Mouse (Mus musculus) midbrain, embryonic 16.5 days (tissue): Measurements from ENCODE around the gene Grin1. TPM values are rescaled to one million over a fixed set of nuclear protein-coding genes. Genes with fewer than 3 reads are reported as not detected.
"Not testable (repeated sequence)": the region's sequence is repeated elsewhere in the genome, so short reads cannot be mapped to it uniquely, and the experiment has no call there.

Experiments used
- ATAC-seq: fragments of 200-750 bp; cut with Nextera tagmentation; 2 replicates; pipeline ENCODE4 v1.8.0; 2017; ENCODE audit warnings: moderate TSS enrichment
- H3K27ac ChIP-seq: fragments of 300-500 bp; sonication (generic); 2 replicates; pipeline ENCODE4 v1.5.1; 2014; ENCODE audit warnings: mild to moderate bottlenecking, low read length, mixed read lengths
- H3K27me3 ChIP-seq: fragments of 300-500 bp; sonication (generic); 2 replicates; pipeline ENCODE4 v1.6.1; 2014; ENCODE audit warnings: low read depth, low read length, mixed read lengths; ENCODE audit not compliant: control insufficient read depth, insufficient read depth
- H3K36me3 ChIP-seq: fragments of 300-500 bp; sonication (generic); 2 replicates; pipeline ENCODE4 v1.6.1; 2014; ENCODE audit warnings: mild to moderate bottlenecking, low read length, moderate library complexity, mixed read lengths; ENCODE audit not compliant: control insufficient read depth, insufficient read depth
- H3K4me1 ChIP-seq: fragments of 300-500 bp; sonication (generic); 2 replicates; pipeline ENCODE4 v1.6.1; 2014; ENCODE audit warnings: mild to moderate bottlenecking, low read length, mixed read lengths; ENCODE audit not compliant: control insufficient read depth, insufficient read depth
- H3K4me2 ChIP-seq: fragments of 300-500 bp; sonication (generic); 2 replicates; pipeline ENCODE4 v1.6.1; 2014; ENCODE audit warnings: mild to moderate bottlenecking, low read length, mixed read lengths
- H3K4me3 ChIP-seq: fragments of 300-500 bp; sonication (generic); 2 replicates; pipeline ENCODE4 v1.5.1; 2014; ENCODE audit warnings: low read depth, mild to moderate bottlenecking, low read length, moderate library complexity, mixed read lengths
- H3K9ac ChIP-seq: fragments of 300-500 bp; sonication (generic); 2 replicates; pipeline ENCODE4 v1.6.1; 2014; ENCODE audit warnings: low read depth, low read length, mixed read lengths
- H3K9me3 ChIP-seq: fragments of 300-500 bp; sonication (generic); replicated peaks from 2 replicates; pipeline ENCODE4 v1.6.1; 2014; ENCODE audit warnings: mild to moderate bottlenecking, low read length, mixed read lengths; ENCODE audit not compliant: control insufficient read depth, poor library complexity, severe bottlenecking
- WGBS: fragments of 180-500 bp; shearing (Covaris S2); extraction: QIAGEN DNeasy Blood & Tissue Kit; methylation state at CpG from one replicate; pipeline ENCODE4 v1.1.7; 2014; 5-methylcytosine and 5-hydroxymethylcytosine counted together
- polyA plus RNA-seq: library from polyadenylated mRNA; unstranded; fragments of >200 nt; fragmentation: Nextera tagmentation; extraction: Ambion mirVana; gene quantifications from 2 replicates; pipeline ENCODE4 v1.2.1, GENCODE M21; 2015

The Grin1 gene
- polyA plus RNA-seq, 1 experiment from 2014 or later = 52.7 TPM

DNA sequence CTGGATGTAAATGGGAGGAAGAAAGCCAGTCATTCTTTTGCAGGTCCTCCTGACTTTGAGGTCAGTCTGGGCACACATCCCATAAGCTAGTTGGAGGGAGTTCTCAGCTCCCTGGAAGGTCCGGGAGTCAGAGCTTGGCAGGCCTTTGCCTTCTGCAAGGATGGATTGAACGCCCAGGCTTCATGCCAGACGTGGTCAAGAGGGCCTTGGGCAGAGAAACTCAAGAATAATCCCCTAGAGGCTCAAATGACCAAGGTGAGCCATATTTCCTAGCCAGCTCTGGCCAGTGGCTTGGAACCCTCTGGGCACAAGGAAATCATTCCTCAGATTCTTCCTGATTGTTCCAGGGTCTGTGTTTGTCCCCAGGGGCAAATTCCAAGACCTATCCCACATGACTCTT is 54.1 kb downstream of the Grin1 start:
- H3K27me3 ChIP-seq = peaks cover 6% of the 10 kb centered on the region
- no peak for ATAC-seq
- H3K27ac ChIP-seq = no peak overlapping the region
- H3K36me3 ChIP-seq = peaks cover 2% of the 10 kb centered on the region; the same call in 1 of the 2 replicates
- WGBS = 67% methylated on average over 3 of the region's 3 CpGs
- peak overlapping the region; percentile 15; the same call in 1 of the 2 replicates for H3K9ac ChIP-seq
- no peaks in the 10 kb centered on the region for H3K9me3 ChIP-seq
- H3K4me3 ChIP-seq = no peak overlapping the region
- peak overlapping the region; percentile 100 for H3K4me2 ChIP-seq
- H3K4me1 ChIP-seq = peaks cover 50% of the 10 kb centered on the region

DNA sequence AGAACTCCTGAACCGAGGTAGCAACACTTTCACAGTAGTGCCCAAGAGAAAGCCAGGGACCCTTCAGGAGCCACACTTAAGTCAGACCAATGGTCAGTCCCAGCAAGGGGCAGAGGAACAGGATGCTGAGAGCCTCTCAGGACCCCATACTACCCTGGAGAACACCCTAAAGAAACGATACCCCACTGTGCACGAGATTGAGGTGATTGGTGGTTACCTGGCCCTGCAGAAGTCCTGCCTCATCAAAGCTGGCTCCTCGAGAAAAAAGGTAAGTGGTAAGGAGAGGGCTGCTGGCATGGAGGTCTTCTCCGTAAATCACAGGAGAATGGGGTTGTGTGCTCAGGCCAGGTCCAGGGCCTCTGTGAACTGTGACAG is 54.7 kb downstream of the Grin1 start:
- H3K4me2 ChIP-seq = peak overlapping the region; percentile 100
- peak overlapping the region; percentile 85; the same call in 1 of the 2 replicates for H3K4me3 ChIP-seq
- peaks cover under 1% of the 10 kb centered on the region; the same call in 1 of the 2 replicates for H3K36me3 ChIP-seq
- WGBS = 76% methylated on average over 5 of the region's 5 CpGs
- no peaks in the 10 kb centered on the region for H3K9me3 ChIP-seq
- H3K27me3 ChIP-seq = peaks cover 6% of the 10 kb centered on the region
- no peak overlapping the region for H3K27ac ChIP-seq
- peaks cover 50% of the 10 kb centered on the region for H3K4me1 ChIP-seq
- no peak for ATAC-seq
- H3K9ac ChIP-seq = peak overlapping the region; percentile 81; the same call in 1 of the 2 replicates

GRCm38 (mm10) chr2:25263623-25264285 is 55.2 kb downstream of the Grin1 start:
- WGBS = 18% methylated on average over 12 of the region's 12 CpGs
- H3K9ac ChIP-seq = peak overlapping the region; percentile 81
- peak overlapping the region; percentile 100 for H3K4me2 ChIP-seq
- no peak overlapping the region for H3K27ac ChIP-seq
- H3K9me3 ChIP-seq = no peaks in the 10 kb centered on the region
- peak overlapping the region; percentile 85 for H3K4me3 ChIP-seq
- peaks cover 50% of the 10 kb centered on the region for H3K4me1 ChIP-seq
- no peak for ATAC-seq
- peaks cover 6% of the 10 kb centered on the region for H3K27me3 ChIP-seq
- no peaks in the 10 kb centered on the region for H3K36me3 ChIP-seq

DNA sequence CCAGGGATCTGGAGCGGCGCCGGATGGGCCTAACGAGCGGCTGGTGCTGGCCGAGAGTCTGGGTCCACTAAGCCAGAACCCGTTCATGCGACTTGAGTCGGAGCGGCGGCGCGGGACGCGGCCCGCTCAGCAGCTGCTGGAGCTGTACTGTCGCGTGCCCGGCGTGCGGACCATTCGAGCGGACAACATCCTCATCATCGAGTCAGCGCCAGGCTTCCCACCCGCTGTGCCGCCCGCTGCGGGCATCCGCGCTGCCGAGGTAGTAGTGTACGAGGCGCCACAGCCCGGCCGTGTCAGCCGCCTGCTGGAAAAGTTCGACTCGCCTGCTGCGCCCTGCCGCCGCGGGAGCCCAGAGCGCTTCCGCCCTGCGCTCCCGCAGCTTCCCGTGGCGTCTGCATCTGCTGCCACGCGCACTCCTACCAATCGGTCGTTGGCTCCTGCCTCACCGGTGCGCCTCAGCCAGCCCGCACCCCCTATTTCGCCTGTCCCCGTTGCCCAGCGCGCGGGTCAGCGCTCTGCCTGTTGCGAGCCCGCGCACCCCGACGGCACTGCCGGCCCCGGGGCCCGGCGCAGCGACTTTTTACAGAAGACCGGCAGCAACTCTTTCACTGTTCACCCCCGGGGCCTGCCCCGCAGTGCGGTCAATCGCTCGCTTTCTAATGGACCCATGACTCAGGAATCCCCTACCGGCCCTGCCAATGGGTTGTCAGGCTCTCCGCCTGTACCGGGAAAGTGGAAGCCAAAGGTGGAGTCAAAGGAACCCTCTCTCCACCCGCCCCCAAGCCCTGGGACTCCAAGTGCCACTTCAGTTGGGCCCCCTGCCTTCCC is 56.0 kb downstream of the Grin1 start:
- Histone ChIP-seq H3K4me2 (peak overlapping the region; percentile 100), H3K4me1 (peaks cover 50% of the 10 kb centered on the region), H3K36me3 (no peaks in the 10 kb centered on the region), H3K9me3 (no peaks in the 10 kb centered on the region), H3K4me3 (peak overlapping the region; percentile 85), H3K9ac (peak overlapping the region; percentile 81), H3K27me3 (peaks cover 6% of the 10 kb centered on the region), H3K27ac (peak overlapping the region; percentile 78)
- WGBS = under 1% methylated on average over 78 of the region's 82 CpGs
- peak; percentile 52 for ATAC-seq

DNA sequence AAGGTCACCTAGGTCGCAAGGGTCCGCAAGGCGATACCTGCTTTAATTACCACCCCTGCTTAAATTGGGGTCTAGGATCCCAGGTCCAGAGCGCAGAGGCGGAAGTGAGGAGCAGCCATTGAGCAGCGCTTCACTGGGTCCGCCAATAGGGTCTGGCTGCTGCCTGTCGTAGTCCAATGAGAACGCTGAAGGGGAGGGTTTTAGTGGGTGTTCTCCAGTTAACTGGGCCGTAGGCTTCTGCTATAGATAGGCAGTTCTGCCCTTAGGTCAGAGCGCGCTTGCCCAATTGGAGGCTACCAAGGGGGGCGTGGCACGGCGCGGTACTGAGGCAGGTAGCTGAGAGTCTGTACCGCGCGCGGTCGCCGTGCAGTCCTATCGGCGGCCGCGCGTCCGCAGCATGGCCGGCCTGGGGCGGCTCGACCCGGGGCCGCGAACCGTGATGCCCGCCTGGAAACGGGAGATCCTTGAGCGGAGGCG is 56.7 kb downstream of the Grin1 start, which contains the start of gene Tprn:
Gene Tprn (plus strand): TSS at position 328 of the 477 bp plus-strand sequence.
- Histone ChIP-seq H3K9me3 (no peaks in the 10 kb centered on the region), H3K4me2 (peak within 1 kb of the TSS; percentile 100), H3K36me3 (no peaks in the 10 kb centered on the region), H3K4me3 (peak within 1 kb of the TSS; percentile 85), H3K27ac (peak within 1 kb of the TSS; percentile 78), H3K9ac (peak within 1 kb of the TSS; percentile 81), H3K4me1 (peaks cover 52% of the 10 kb centered on the region), H3K27me3 (peaks cover 6% of the 10 kb centered on the region)
- ATAC-seq = peak; percentile 99
- WGBS = under 1% methylated on average over 39 of the region's 39 CpGs

GRCm38 (mm10) chr2:25261870-25262269 is 57.1 kb downstream of the Grin1 start:
- H3K27me3 ChIP-seq = peaks cover 6% of the 10 kb centered on the region
- H3K27ac ChIP-seq = peak overlapping the region; percentile 69
- peak overlapping the region; percentile 85 for H3K4me3 ChIP-seq
- 43% methylated on average over 11 of the region's 12 CpGs for WGBS
- H3K9me3 ChIP-seq = no peaks in the 10 kb centered on the region
- H3K36me3 ChIP-seq = no peaks in the 10 kb centered on the region
- peaks cover 51% of the 10 kb centered on the region for H3K4me1 ChIP-seq
- peak overlapping the region; percentile 71 for H3K9ac ChIP-seq
- peak overlapping the region; percentile 64 for H3K4me2 ChIP-seq
- peak; percentile 4 for ATAC-seq

DNA sequence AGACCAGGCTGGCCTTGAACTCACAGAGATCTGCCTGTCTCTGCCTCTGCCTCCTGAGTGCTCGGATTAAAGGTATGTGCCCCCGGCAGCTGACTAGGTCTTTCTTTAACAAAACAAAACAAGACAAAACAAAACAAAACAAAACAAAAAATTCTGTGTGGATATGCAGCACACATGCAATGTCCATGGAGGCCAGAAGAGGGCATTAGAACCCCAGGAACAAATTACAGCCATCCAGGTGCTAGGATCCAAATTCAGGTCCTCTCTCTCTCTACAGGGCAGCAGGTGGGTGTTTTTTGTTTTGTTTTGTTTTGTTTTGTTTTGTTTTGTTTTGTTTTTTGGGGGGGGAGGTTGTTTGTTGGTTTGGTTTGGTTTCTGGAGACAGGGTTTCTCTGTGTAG is 60.1 kb downstream of the Grin1 start:
- H3K9ac ChIP-seq = no peak overlapping the region
- H3K36me3 ChIP-seq = no peaks in the 10 kb centered on the region
- no peaks in the 10 kb centered on the region for H3K9me3 ChIP-seq
- peaks cover 36% of the 10 kb centered on the region for H3K4me1 ChIP-seq
- WGBS = 44% methylated on average over 2 of the region's 2 CpGs
- no peak for ATAC-seq
- no peak overlapping the region for H3K4me3 ChIP-seq
- H3K4me2 ChIP-seq = no peak overlapping the region
- H3K27me3 ChIP-seq = peaks cover under 1% of the 10 kb centered on the region
- H3K27ac ChIP-seq = no peak overlapping the region

DNA sequence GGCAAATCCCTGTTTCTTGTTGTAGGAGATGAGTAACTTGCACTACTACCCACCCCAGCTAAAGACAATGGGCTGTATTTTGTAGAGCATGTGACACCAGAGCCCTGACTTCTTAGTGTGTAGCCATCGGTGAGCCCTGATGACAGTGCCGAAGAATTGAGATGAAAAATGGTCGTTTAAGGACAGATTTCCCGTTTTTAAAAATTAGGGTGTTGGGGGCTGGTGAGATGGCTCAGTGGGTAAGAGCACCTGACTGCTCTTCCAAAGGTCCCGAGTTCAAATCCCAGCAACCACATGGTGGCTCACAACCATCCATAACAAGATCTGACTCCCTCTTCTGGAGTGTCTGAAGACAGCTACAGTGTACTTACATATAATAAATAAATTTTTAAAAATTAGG is 61.7 kb downstream of the Grin1 start:
- ATAC-seq, H3K9me3 ChIP-seq, H3K4me3 ChIP-seq, H3K27me3 ChIP-seq, H3K4me2 ChIP-seq, H3K36me3 ChIP-seq, H3K9ac ChIP-seq, H3K27ac ChIP-seq: not testable (repeated sequence)
- H3K4me1 ChIP-seq = peaks cover 27% of the 10 kb centered on the region
- WGBS = 90% methylated on average over 5 of the region's 5 CpGs
